Mouse (Mus musculus): ENCODE measurements around the gene Tango6. TPM values are rescaled to one million over a fixed set of nuclear protein-coding genes. Genes with fewer than 3 reads are reported as not detected.

Gene Tango6
- total RNA-seq, 1 experiment: 13.6 TPM

- H3K9ac ChIP-seq (ENCODE audit: insufficient read depth, low read depth, low read length, poor library complexity, severe bottlenecking): no peak overlapping the region
- DNase-seq (ENCODE audit: low read depth, low spot score): no peak
- H3K27ac ChIP-seq (ENCODE audit: insufficient read depth, low read depth, low read length, poor library complexity, severe bottlenecking): no peak overlapping the region
- H3K36me3 ChIP-seq (ENCODE audit: control insufficient read depth, insufficient read depth, low read length, poor library complexity, severe bottlenecking): peaks cover 2% of the 10 kb centered on the region; the same call in 1 of the 2 replicates
- H3K4me3 ChIP-seq (ENCODE audit: insufficient read depth in 1 of 2, low read depth in 1 of 2, low read length in 2 of 2, poor library complexity in 1 of 2, severe bottlenecking in 1 of 2): no peak overlapping the region
- in situ Hi-C loops (cut with MboI; ENCODE audit: low sequenced_read_pairs in 2 of 2, unreplicated experiment in 2 of 2): no loop called here
- TF ChIP-seq HCFC1 (IDR thresholded peaks at IDR 0.05; ENCODE audit: borderline replicate concordance, insufficient read depth, low read length) (no peak), ZC3H11A (IDR thresholded peaks at IDR 0.05; ENCODE audit: borderline replicate concordance, low read depth, low read length) (no peak), ZNF384 (IDR thresholded peaks at IDR 0.05; ENCODE audit: low read depth, low read length) (no peak), MAFK (IDR thresholded peaks at IDR 0.05; ENCODE audit: insufficient read depth, low read depth, low read length) (no peak), CHD2 (IDR thresholded peaks at IDR 0.05; ENCODE audit: low read depth, low read length) (no peak)
- peaks cover 0 to 2% of the 10 kb centered on the region in 2 experiments; a peak in 1 of 4 replicates for H3K4me1 ChIP-seq (ENCODE audit: control insufficient read depth in 2 of 2, insufficient read depth in 2 of 2, low read length in 2 of 2, poor library complexity in 1 of 2)
- no peaks in the 10 kb centered on the region for H3K9me3 ChIP-seq (ENCODE audit: control insufficient read depth, insufficient read depth, low read depth, low read length)
Observed at GRCm38 (mm10) chr8:106829526-106830045, 146.7 kb downstream of the Tango6 start.

DNA sequence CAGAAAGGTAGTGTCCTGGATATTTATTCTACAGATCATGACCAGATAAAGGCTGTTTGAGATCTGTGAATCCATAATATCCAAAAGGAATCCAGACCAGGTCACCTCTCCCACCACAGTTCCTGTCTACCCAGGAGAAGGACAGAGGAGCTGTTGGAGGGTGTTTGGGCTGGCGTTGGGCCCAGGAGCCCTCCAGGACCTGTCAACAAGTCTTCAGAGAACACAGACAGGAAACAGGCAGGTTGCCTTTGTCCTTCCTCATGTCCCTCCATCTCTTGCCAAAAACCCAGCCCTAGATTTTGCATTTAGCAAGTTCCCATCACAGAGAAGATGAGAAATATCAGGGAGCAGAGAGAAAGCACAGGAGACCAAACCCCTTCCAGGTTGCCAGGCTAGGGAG, 152.0 kb downstream of the Tango6 start:
- TF ChIP-seq CHD2 (IDR thresholded peaks at IDR 0.05; ENCODE audit: low read depth, low read length) (no peak), HCFC1 (IDR thresholded peaks at IDR 0.05; ENCODE audit: borderline replicate concordance, insufficient read depth, low read length) (no peak), ZC3H11A (IDR thresholded peaks at IDR 0.05; ENCODE audit: borderline replicate concordance, low read depth, low read length) (no peak), ZNF384 (IDR thresholded peaks at IDR 0.05; ENCODE audit: low read depth, low read length) (no peak), MAFK (IDR thresholded peaks at IDR 0.05; ENCODE audit: insufficient read depth, low read depth, low read length) (no peak)
- Histone ChIP-seq H3K36me3 (ENCODE audit: control insufficient read depth, insufficient read depth, low read length, poor library complexity, severe bottlenecking) (peaks cover 2% of the 10 kb centered on the region; the same call in 1 of the 2 replicates), H3K9ac (ENCODE audit: insufficient read depth, low read depth, low read length, poor library complexity, severe bottlenecking) (no peak overlapping the region), H3K27ac (ENCODE audit: insufficient read depth, low read depth, low read length, poor library complexity, severe bottlenecking) (no peak overlapping the region), H3K9me3 (ENCODE audit: control insufficient read depth, insufficient read depth, low read depth, low read length) (no peaks in the 10 kb centered on the region), H3K4me3 (ENCODE audit: insufficient read depth in 1 of 2, low read depth in 1 of 2, low read length in 2 of 2, poor library complexity in 1 of 2, severe bottlenecking in 1 of 2) (no peak overlapping the region), H3K4me1 (ENCODE audit: control insufficient read depth in 2 of 2, insufficient read depth in 2 of 2, low read length in 2 of 2, poor library complexity in 1 of 2) (no peaks in the 10 kb centered on the region)
- DNase-seq (ENCODE audit: low read depth, low spot score): no peak
- in situ Hi-C loops (cut with MboI; ENCODE audit: low sequenced_read_pairs in 2 of 2, unreplicated experiment in 2 of 2): no loop called here

DNA sequence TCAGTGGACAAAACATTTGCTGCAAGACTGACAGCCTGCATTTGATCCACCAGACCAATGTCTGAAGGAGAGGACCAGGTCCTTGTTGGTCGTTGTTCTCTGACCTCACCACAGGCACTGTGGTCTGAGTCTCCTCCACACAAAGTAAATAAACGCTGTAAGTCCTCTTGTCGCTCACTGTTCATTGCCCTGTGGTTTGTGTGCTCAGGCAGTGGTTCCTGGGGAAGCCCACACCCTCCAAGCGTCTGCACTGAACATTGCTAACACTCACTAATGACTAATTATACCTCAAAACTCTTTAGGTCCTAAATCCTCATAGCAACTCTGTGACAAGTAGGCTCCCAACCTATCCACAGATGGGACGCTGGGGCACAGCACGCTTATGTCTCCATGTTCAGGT, 153.7 kb downstream of the Tango6 start:
- H3K9ac ChIP-seq (ENCODE audit: insufficient read depth, low read depth, low read length, poor library complexity, severe bottlenecking): no peak overlapping the region
- H3K27ac ChIP-seq (ENCODE audit: insufficient read depth, low read depth, low read length, poor library complexity, severe bottlenecking): no peak overlapping the region
- DNase-seq (ENCODE audit: low read depth, low spot score): no peak
- H3K9me3 ChIP-seq (ENCODE audit: control insufficient read depth, insufficient read depth, low read depth, low read length): no peaks in the 10 kb centered on the region
- no peak for TF ChIP-seq HCFC1 (IDR thresholded peaks at IDR 0.05; ENCODE audit: borderline replicate concordance, insufficient read depth, low read length)
- no peak for TF ChIP-seq ZC3H11A (IDR thresholded peaks at IDR 0.05; ENCODE audit: borderline replicate concordance, low read depth, low read length)
- no peak for TF ChIP-seq ZNF384 (IDR thresholded peaks at IDR 0.05; ENCODE audit: low read depth, low read length)
- no peak for TF ChIP-seq CHD2 (IDR thresholded peaks at IDR 0.05; ENCODE audit: low read depth, low read length)
- no peak for TF ChIP-seq MAFK (IDR thresholded peaks at IDR 0.05; ENCODE audit: insufficient read depth, low read depth, low read length)
- H3K36me3 ChIP-seq (ENCODE audit: control insufficient read depth, insufficient read depth, low read length, poor library complexity, severe bottlenecking): peaks cover 2% of the 10 kb centered on the region; the same call in 1 of the 2 replicates
- no peak overlapping the region for H3K4me3 ChIP-seq (ENCODE audit: insufficient read depth in 1 of 2, low read depth in 1 of 2, low read length in 2 of 2, poor library complexity in 1 of 2, severe bottlenecking in 1 of 2)
- in situ Hi-C loops (cut with MboI; ENCODE audit: low sequenced_read_pairs in 2 of 2, unreplicated experiment in 2 of 2): no loop called here
- no peaks in the 10 kb centered on the region for H3K4me1 ChIP-seq (ENCODE audit: control insufficient read depth in 2 of 2, insufficient read depth in 2 of 2, low read length in 2 of 2, poor library complexity in 1 of 2)

- TF ChIP-seq ZNF384 (IDR thresholded peaks at IDR 0.05; ENCODE audit: low read depth, low read length) (no peak), MAFK (IDR thresholded peaks at IDR 0.05; ENCODE audit: insufficient read depth, low read depth, low read length) (no peak), ZC3H11A (IDR thresholded peaks at IDR 0.05; ENCODE audit: borderline replicate concordance, low read depth, low read length) (no peak), CHD2 (IDR thresholded peaks at IDR 0.05; ENCODE audit: low read depth, low read length) (no peak), HCFC1 (IDR thresholded peaks at IDR 0.05; ENCODE audit: borderline replicate concordance, insufficient read depth, low read length) (no peak)
- DNase-seq (ENCODE audit: low read depth, low spot score): no peak
- Histone ChIP-seq H3K4me3 (ENCODE audit: insufficient read depth in 1 of 2, low read depth in 1 of 2, low read length in 2 of 2, poor library complexity in 1 of 2, severe bottlenecking in 1 of 2) (no peak overlapping the region), H3K9me3 (ENCODE audit: control insufficient read depth, insufficient read depth, low read depth, low read length) (no peaks in the 10 kb centered on the region), H3K4me1 (ENCODE audit: control insufficient read depth in 2 of 2, insufficient read depth in 2 of 2, low read length in 2 of 2, poor library complexity in 1 of 2) (no peaks in the 10 kb centered on the region), H3K36me3 (ENCODE audit: control insufficient read depth, insufficient read depth, low read length, poor library complexity, severe bottlenecking) (no peaks in the 10 kb centered on the region; the same call in 1 of the 2 replicates), H3K9ac (ENCODE audit: insufficient read depth, low read depth, low read length, poor library complexity, severe bottlenecking) (no peak overlapping the region), H3K27ac (ENCODE audit: insufficient read depth, low read depth, low read length, poor library complexity, severe bottlenecking) (no peak overlapping the region)
- in situ Hi-C loops (cut with MboI; ENCODE audit: low sequenced_read_pairs in 2 of 2, unreplicated experiment in 2 of 2): no loop called here
Observed at GRCm38 (mm10) chr8:106838803-106839202, 155.9 kb downstream of the Tango6 start.

All from ES-E14 (cell line).